Mouse (Mus musculus): ENCODE results near the gene Nalcn.

DNA sequence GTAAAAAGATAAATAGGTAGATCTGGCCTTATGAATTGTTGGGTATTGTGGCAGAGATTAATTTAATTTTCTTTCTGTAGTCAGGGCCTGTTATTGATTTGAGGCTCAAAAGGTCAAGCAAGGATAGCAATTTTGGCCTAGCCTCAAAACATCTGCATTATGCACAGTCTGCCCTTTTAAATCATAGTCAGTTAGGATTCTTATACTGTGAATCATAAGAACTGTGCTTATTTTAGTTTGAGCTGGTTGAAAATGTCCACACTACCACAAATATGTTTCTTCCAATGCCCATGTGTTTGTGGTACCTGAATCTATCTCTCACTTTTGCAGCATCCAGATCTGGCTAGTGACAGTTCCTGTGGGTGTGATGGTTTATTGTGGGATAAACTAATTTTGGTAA lies 37.5 kb upstream of the Nalcn start:
- TF ChIP-seq POLR2A (IDR thresholded peaks at IDR 0.05; ENCODE audit: insufficient read depth, low read depth, low read length), result no peak
- no peak for TF ChIP-seq CTCF (IDR thresholded peaks at IDR 0.05)
